Mouse (Mus musculus) heart, postnatal 10 days (tissue): ENCODE results near the gene Otud4. TPM values are rescaled to one million over a fixed set of nuclear protein-coding genes. Genes with fewer than 3 reads are reported as not detected.

ENCODE experiments used
- total RNA-seq, 2 experiments: library from RNA; stranded (reverse); gene quantifications; 2 replicates each; pipeline ENCODE4 v1.2.3; 2021

The Otud4 gene
- total RNA-seq, 2 experiments from 2014 or later: 40.5 to 49.8 TPM

Other genes starting within 250 kb of the Otud4 start
- 10 to 100 TPM; 32.7 to 33.8 TPM for gene Smad1, start 240.1 kb upstream of the Otud4 start, total RNA-seq
- 10 to 100 TPM; 55.0 to 61.4 TPM for gene Abce1, start 72.1 kb downstream of the Otud4 start, total RNA-seq
- 1 to 10 TPM; 5.5 to 5.9 TPM for gene Anapc10, start 72.2 kb downstream of the Otud4 start, total RNA-seq